Mouse (Mus musculus) forebrain, embryonic 13.5 days (tissue): ENCODE data around the gene Malrd1. TPM values are rescaled to one million over a fixed set of nuclear protein-coding genes. Genes with fewer than 3 reads are reported as not detected.

Source experiments
- ATAC-seq: fragments of 200-750 bp; cut with Nextera tagmentation; 2 replicates; pipeline ENCODE4 v1.8.0; 2017
- H3K27ac ChIP-seq: fragments of 300-500 bp; sonication (generic); 2 replicates; pipeline ENCODE4 v1.5.1; 2015; ENCODE audit warnings: inconsistent platforms, mild to moderate bottlenecking, moderate library complexity
- H3K27me3 ChIP-seq: fragments of 300-500 bp; sonication (generic); 2 replicates; pipeline ENCODE4 v1.6.1; 2015; ENCODE audit warnings: mild to moderate bottlenecking, inconsistent platforms
- H3K36me3 ChIP-seq: fragments of 300-500 bp; sonication (generic); 2 replicates; pipeline ENCODE4 v1.6.1; 2015; ENCODE audit warnings: mild to moderate bottlenecking, inconsistent platforms; ENCODE audit not compliant: poor library complexity, severe bottlenecking
- H3K4me1 ChIP-seq: fragments of 300-500 bp; sonication (generic); 2 replicates; pipeline ENCODE4 v1.6.1; 2015; ENCODE audit warnings: inconsistent platforms
- H3K4me2 ChIP-seq: fragments of 300-500 bp; sonication (generic); 2 replicates; pipeline ENCODE4 v1.6.1; 2015; ENCODE audit warnings: inconsistent platforms, mild to moderate bottlenecking, moderate library complexity
- H3K4me3 ChIP-seq: fragments of 300-500 bp; sonication (generic); 2 replicates; pipeline ENCODE4 v1.5.1; 2015; ENCODE audit warnings: mild to moderate bottlenecking, inconsistent platforms
- H3K9ac ChIP-seq: fragments of 300-500 bp; sonication (generic); 2 replicates; pipeline ENCODE4 v1.6.1; 2015; ENCODE audit warnings: mild to moderate bottlenecking, inconsistent platforms
- H3K9me3 ChIP-seq: fragments of 300-500 bp; sonication (generic); replicated peaks from 2 replicates; pipeline ENCODE4 v1.6.1; 2016; ENCODE audit warnings: inconsistent platforms
- WGBS: fragments of 180-500 bp; shearing (Covaris S2); methylation state at CpG from one replicate; pipeline ENCODE4 v1.1.7; 2015; 5-methylcytosine and 5-hydroxymethylcytosine counted together
- polyA plus RNA-seq: library from polyadenylated mRNA; unstranded; fragments of >200 nt; fragmentation: Nextera tagmentation; extraction: Ambion mirVana; gene quantifications from 2 replicates; pipeline ENCODE4 v1.2.1, GENCODE M21; 2015

The Malrd1 gene
- polyA plus RNA-seq, result 0.03 and 0.05 TPM in 2 replicates

DNA sequence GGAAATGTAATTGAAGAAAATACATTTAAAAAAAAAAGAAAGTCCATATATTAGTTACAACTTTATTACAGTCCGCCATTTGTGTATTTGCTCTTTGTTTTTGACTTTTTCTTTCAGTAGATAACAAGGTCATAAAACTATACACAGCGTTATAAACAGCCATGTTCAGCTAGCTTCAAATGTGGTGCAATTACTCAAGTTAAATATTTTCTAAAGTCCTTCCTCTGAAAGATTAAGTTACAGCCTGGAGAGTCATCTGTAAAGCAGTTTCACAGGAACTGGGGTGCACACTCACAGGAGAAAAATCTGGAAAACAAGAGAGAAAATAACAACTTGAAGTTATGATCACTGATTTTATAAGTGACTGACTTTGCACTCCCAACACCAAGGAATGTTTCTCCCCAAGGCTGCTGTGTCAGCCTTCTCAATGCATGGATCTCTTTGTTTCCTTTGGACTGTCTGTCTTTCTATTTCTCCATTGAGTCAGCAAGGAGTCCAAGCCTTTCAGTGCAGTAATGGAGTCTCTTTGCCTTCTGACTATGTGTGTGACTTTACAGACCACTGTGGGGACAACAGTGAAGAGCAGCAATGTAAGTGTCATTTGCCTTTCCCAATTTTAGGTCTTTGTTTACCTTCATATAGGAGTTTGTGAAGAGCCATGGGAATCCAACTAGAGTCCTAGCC lies at the start of gene Malrd1:
TSS of gene Malrd1 (plus strand) at position 239 of the 684 bp plus-strand sequence.
- no peak within 1 kb of the TSS for H3K9ac ChIP-seq
- no peak within 1 kb of the TSS for H3K27ac ChIP-seq
- no peaks in the 10 kb centered on the region for H3K4me1 ChIP-seq
- 87% methylated on average over 2 of the region's 2 CpGs for WGBS
- H3K4me2 ChIP-seq, result no peak within 1 kb of the TSS
- H3K9me3 ChIP-seq, result peaks cover 11% of the 10 kb centered on the region
- no peaks in the 10 kb centered on the region for H3K27me3 ChIP-seq
- no peak within 1 kb of the TSS for H3K4me3 ChIP-seq
- H3K36me3 ChIP-seq, result no peaks in the 10 kb centered on the region
- no peak for ATAC-seq

DNA sequence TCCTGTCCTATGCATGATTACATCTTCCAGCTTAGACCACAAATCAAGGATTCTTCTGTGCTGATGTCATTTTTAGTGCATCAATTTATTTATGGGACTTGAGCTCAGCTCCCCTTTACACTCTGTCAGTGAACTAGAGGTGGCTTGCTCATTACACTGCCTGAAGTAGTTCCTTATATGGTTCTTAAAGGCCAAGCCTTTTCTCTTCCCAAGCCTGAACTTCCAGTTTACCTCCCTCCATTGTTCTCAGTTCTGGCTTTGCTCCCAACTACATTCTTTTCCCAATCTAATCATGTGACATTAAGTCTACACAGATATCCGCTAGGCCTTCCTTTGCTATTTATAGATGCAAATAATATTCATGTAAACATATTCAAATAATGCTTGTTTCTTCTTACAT lies 12.4 kb downstream of the Malrd1 start:
- H3K4me3 ChIP-seq, result no peak overlapping the region
- H3K4me1 ChIP-seq, result no peaks in the 10 kb centered on the region
- ATAC-seq, result no peak
- H3K9ac ChIP-seq, result no peak overlapping the region
- no peaks in the 10 kb centered on the region for H3K36me3 ChIP-seq
- no peaks in the 10 kb centered on the region for H3K9me3 ChIP-seq
- H3K27me3 ChIP-seq, result no peaks in the 10 kb centered on the region
- H3K27ac ChIP-seq, result no peak overlapping the region
- 61% methylated on average over 1 of the region's 1 CpGs for WGBS
- no peak overlapping the region for H3K4me2 ChIP-seq

DNA sequence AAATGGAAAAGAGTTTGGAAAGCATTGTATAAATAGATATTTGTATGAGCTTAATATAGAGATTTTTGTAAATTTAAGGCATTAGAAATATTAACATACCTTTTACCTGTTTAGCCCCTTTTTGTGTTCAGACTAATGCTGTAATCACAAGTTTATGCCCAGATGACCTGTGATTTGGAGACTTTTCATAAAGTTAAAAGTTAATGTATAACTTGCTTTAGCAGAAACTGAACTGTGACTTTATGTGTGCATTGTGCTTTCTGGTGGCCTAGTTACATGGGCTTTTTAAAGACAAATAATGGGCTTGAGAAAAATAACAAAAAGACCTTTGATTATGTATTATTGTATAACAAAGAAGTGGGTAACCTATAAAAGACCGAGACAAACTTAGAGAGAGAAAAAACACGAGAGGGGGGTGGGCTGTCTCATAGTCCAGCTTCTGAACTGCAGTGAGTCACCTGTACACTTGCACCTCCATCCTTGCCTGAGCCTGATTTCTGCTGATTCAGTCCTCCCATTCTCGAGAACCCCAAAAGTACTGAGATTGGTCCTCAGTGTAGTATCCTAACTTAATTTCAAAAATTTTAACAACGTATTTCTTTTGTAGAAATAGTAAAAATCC lies 87.2 kb downstream of the Malrd1 start:
- H3K27ac ChIP-seq, result no peak overlapping the region
- no peaks in the 10 kb centered on the region for H3K27me3 ChIP-seq
- H3K4me2 ChIP-seq, result no peak overlapping the region
- no peak overlapping the region for H3K9ac ChIP-seq
- H3K4me1 ChIP-seq, result no peaks in the 10 kb centered on the region
- no peaks in the 10 kb centered on the region for H3K9me3 ChIP-seq
- H3K4me3 ChIP-seq, result no peak overlapping the region
- 68% methylated on average over 4 of the region's 4 CpGs for WGBS
- no peak for ATAC-seq
- H3K36me3 ChIP-seq, result no peaks in the 10 kb centered on the region

DNA sequence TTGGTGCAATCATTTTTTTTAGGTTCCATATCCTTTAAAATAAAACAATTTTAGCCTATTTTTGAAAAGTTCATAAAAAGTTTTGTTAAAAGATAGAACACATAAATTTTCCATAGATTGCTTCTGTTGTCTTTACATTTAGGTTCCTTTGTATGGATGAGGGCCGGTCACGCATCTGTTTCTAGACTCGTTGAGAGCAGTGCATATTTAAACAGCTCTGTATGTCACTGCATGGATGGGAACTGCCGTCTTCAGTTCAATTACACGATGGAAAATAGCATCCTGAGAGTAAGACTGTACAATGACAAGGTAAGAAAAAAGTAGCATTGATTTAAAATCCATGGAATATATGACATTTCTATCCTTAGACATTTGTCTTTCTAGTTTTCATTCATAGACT lies 87.7 kb downstream of the Malrd1 start:
- H3K9ac ChIP-seq, result no peak overlapping the region
- H3K27me3 ChIP-seq, result no peaks in the 10 kb centered on the region
- H3K4me2 ChIP-seq, result no peak overlapping the region
- no peaks in the 10 kb centered on the region for H3K9me3 ChIP-seq
- no peaks in the 10 kb centered on the region for H3K4me1 ChIP-seq
- no peaks in the 10 kb centered on the region for H3K36me3 ChIP-seq
- no peak for ATAC-seq
- no peak overlapping the region for H3K4me3 ChIP-seq
- WGBS, result 71% methylated on average over 5 of the region's 5 CpGs
- no peak overlapping the region for H3K27ac ChIP-seq

DNA sequence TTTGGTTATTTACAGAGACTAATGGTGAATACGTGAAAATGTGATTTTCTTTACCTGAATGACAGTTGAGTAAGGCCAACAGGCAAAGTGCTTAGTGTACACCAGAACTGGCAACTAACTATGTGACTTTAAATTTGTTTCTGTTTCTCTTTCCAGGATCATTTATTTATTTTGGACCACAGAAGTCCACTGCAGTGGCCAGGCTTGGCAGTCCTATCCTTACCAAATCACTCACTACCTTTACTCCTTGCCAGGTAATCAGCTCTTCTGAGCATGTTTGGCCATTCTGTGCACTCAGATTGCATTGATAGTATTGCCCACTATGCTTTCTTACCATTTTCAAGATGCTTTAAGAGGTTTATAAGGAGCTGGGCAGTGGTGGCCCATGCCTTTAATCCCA lies 109.5 kb downstream of the Malrd1 start:
- Histone ChIP-seq H3K4me2 (no peak overlapping the region), H3K36me3 (no peaks in the 10 kb centered on the region), H3K4me1 (no peaks in the 10 kb centered on the region), H3K27me3 (no peaks in the 10 kb centered on the region), H3K27ac (no peak overlapping the region), H3K9ac (no peak overlapping the region), H3K9me3 (no peaks in the 10 kb centered on the region), H3K4me3 (no peak overlapping the region)
- WGBS, result 95% methylated on average over 1 of the region's 1 CpGs
- no peak for ATAC-seq

DNA sequence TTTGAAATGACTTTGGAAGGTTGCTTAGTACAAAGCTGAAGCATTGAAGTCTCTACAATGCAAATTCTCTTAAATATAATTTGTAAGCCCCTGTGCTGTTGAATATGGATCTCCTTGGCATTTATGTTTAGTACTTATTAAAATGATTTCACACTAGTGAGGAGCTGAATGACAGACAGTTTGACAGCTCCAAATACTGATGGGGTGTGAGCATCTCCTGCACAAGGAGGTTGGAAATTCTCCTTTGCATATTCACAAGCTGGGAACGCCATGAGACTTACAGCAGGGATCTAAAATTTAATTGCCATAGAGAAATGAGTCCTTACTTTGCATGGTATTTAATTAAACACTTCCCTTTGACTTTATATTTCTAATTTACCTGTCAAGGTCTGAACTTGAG lies 117.6 kb downstream of the Malrd1 start:
- Histone ChIP-seq H3K27ac (no peak overlapping the region), H3K9ac (no peak overlapping the region), H3K4me3 (no peak overlapping the region), H3K4me1 (no peaks in the 10 kb centered on the region), H3K27me3 (no peaks in the 10 kb centered on the region), H3K9me3 (no peaks in the 10 kb centered on the region), H3K4me2 (no peak overlapping the region), H3K36me3 (no peaks in the 10 kb centered on the region)
- ATAC-seq, result peak; percentile 61; the same call in 1 of the 2 replicates
- WGBS, result 65% methylated on average over 1 of the region's 1 CpGs

DNA sequence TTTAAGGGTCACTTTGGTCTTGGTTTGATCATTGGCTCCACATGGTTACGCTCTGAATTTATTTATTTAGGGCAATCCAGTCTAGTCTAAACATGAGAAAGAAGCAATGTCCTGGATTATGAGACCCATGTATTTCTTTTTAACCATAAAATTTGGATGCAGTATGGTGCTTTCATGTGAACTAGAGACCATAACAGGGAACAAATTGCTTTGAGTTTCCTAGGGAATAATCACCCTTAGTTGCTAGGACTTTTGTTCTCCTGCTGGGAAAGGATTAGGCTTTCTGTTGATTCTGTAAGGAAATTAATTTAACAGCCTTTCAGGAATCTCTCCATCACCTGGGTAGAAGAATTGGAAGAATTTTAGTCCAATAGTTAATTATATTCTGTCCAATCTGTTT lies 130.1 kb downstream of the Malrd1 start:
- no peak for ATAC-seq
- Histone ChIP-seq H3K27me3 (no peaks in the 10 kb centered on the region), H3K4me1 (no peaks in the 10 kb centered on the region), H3K27ac (no peak overlapping the region), H3K9me3 (no peaks in the 10 kb centered on the region), H3K4me3 (no peak overlapping the region), H3K4me2 (no peak overlapping the region), H3K36me3 (no peaks in the 10 kb centered on the region), H3K9ac (no peak overlapping the region)
- WGBS, result 21% methylated on average over 1 of the region's 1 CpGs

DNA sequence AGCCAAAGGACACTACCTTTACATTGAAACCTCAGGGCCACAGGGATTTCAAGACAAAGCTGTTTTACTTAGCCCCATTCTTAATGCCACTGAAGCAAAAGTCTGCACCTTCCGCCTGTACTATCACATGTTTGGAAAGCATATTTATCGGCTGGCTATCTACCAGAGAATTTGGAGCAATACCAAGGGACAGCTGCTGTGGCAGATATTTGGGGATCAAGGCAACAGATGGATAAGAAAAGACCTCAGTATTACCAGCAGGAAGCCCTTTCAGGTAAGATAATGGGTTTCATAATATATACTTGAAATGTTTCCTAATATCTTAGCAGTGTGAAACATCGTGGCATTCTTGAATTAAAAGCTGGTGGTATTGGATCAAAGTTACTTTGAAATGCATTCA lies 176.7 kb downstream of the Malrd1 start:
- WGBS, result 76% methylated on average over 3 of the region's 3 CpGs
- Histone ChIP-seq H3K36me3 (no peaks in the 10 kb centered on the region), H3K4me3 (no peak overlapping the region), H3K27me3 (no peaks in the 10 kb centered on the region), H3K4me2 (no peak overlapping the region), H3K4me1 (no peaks in the 10 kb centered on the region), H3K27ac (no peak overlapping the region), H3K9ac (no peak overlapping the region), H3K9me3 (no peaks in the 10 kb centered on the region)
- ATAC-seq, result peak; percentile 45; the same call in 1 of the 2 replicates

DNA sequence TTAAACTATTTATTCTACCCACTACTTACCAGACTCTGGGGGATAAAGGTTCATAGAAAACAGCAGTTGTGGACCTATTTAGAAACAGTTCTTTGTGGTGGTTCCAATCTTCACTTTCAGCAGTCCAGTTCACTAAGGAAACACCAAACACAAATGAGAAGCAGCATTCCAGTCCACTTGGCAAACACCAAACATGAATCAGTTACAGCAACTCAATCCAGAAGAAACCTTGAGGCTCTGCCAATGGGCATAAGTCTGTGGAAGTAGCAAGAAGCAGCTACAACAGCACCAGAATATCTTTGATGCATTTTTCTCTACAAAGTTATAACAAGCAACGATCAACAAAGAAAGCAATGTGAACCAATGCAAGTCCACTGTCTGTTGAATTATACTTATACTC lies 214.7 kb downstream of the Malrd1 start:
- WGBS, result 83% methylated on average over 1 of the region's 1 CpGs
- no peak overlapping the region for H3K4me3 ChIP-seq
- H3K27ac ChIP-seq, result no peak overlapping the region
- ATAC-seq, result peak; percentile 57; the same call in 1 of the 2 replicates
- H3K4me1 ChIP-seq, result no peaks in the 10 kb centered on the region
- no peaks in the 10 kb centered on the region for H3K27me3 ChIP-seq
- H3K4me2 ChIP-seq, result no peak overlapping the region
- H3K9me3 ChIP-seq, result no peaks in the 10 kb centered on the region
- H3K9ac ChIP-seq, result no peak overlapping the region
- no peaks in the 10 kb centered on the region for H3K36me3 ChIP-seq

DNA sequence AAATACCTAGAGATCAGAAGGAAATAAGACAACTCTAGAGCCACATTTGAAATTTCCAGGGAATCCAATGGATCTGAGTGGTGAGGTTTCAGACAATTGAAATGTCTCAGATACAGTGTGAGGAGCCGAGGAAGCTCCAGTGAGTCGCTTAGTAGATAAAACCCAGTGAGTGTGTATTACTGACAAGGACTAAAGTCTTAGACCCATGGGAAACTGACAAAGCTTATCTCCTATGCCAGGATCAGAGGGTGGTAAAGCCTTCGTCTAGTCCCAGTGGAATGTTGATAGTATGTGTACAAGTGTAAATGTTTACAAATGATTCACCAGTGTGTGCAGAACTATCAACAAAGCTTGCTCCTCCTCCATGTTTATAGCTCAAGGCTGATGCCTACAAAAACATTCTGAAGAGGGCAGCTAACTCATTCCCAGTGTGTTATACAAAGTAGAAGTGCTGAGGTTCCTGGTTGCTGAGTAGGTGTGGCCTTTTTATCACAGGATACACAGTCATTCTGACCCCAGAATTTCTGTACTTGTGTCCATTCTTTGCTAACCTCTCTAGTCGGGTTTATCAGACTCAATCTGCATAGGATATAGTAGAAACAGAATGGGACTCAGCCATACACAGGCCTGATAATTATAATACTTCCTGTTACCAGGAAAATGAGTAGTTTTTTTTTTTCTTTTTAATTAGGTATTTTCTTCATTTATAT lies 218.9 kb downstream of the Malrd1 start:
- H3K27ac ChIP-seq, result no peak overlapping the region
- ATAC-seq, result no peak
- no peak overlapping the region for H3K4me2 ChIP-seq
- WGBS, result 83% methylated on average over 4 of the region's 4 CpGs
- no peaks in the 10 kb centered on the region for H3K27me3 ChIP-seq
- H3K4me3 ChIP-seq, result no peak overlapping the region
- H3K36me3 ChIP-seq, result no peaks in the 10 kb centered on the region
- no peak overlapping the region for H3K9ac ChIP-seq
- no peaks in the 10 kb centered on the region for H3K9me3 ChIP-seq
- H3K4me1 ChIP-seq, result no peaks in the 10 kb centered on the region

DNA sequence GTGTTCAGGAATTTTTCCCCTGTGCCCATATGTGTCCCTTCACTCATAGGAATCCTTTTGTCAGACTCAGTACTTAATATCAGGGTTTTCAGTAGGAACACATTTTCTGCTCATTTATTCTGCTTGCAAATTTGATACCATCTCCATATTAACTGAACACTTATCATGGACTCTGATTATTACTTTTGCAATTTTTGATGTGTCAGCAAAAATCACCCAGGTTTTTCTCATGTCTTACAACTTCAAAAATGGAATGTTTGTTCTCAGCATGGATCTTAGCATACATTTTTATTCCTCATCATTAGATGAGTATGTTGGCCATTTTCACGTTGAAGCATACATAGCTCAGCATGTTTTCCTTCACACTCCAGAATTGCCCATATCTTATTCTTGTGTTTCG lies 258.5 kb downstream of the Malrd1 start:
- Histone ChIP-seq H3K4me2 (no peak overlapping the region), H3K9ac (no peak overlapping the region), H3K36me3 (no peaks in the 10 kb centered on the region), H3K27me3 (no peaks in the 10 kb centered on the region), H3K9me3 (peaks cover 5% of the 10 kb centered on the region), H3K4me1 (no peaks in the 10 kb centered on the region), H3K27ac (no peak overlapping the region), H3K4me3 (no peak overlapping the region)
- ATAC-seq, result no peak
- WGBS, result 82% methylated on average over 2 of the region's 2 CpGs

DNA sequence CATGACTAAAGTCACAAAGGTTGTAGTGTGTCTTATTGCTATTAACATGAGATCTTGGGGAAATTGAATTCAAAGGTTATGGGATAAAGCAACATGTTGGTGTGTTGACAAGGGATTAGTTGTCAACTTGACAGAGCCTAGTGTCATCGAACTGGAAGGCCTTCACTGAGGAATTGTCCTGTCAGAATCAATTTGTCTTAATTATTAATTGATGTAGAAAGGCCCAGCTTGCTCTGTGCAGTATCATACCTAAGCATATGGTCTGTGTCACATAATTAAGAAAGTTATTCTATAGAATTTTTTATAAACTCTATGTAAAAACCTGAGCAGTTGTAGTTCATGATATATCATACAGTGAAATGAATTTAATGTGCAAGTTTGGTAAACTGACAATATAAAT lies 289.4 kb downstream of the Malrd1 start:
- Histone ChIP-seq H3K36me3 (no peaks in the 10 kb centered on the region), H3K4me2 (no peak overlapping the region), H3K9me3 (no peaks in the 10 kb centered on the region), H3K4me3 (no peak overlapping the region), H3K4me1 (no peaks in the 10 kb centered on the region), H3K27me3 (no peaks in the 10 kb centered on the region), H3K9ac (no peak overlapping the region), H3K27ac (no peak overlapping the region)
- ATAC-seq, result no peak
- WGBS, result 83% methylated on average over 1 of the region's 1 CpGs
